Mouse (Mus musculus) fat pad, adult 2 months (tissue): ENCODE results near the gene Lce1m.
"Not testable (repeated sequence)": the region's sequence is repeated elsewhere in the genome, so short reads cannot be mapped to it uniquely, and the experiment has no call there.

Source experiments
- DNase-seq: peaks from one replicate; pipeline ENCODE4 v3.0.0-alpha.2; 2011; ENCODE audit warnings: low read depth, low spot score; ENCODE audit errors: extremely low read depth

Gene Lce1m

DNA sequence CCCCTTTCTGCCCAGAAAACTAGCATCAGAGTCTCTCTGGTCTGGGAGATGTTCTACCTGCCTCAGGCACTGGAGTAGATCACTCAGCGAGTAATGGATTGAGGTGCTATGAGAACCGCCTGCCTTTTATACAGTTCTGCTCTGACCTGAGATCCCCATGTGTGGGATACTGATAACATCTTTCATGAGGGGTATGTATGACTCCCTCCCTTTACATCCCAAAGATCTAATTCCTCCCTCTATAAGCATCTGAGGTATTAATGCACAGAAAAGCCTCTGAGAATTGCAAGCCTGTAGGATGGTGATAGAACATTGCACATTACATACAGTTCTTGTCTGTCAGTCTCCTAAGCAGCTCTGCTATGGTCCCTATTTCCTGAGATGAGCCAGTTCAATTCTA is at the start of gene Lce1m:
Gene Lce1m, minus strand, starts transcription at position 101 of the 400 bp plus-strand sequence.
- DNase-seq: no peak

DNA sequence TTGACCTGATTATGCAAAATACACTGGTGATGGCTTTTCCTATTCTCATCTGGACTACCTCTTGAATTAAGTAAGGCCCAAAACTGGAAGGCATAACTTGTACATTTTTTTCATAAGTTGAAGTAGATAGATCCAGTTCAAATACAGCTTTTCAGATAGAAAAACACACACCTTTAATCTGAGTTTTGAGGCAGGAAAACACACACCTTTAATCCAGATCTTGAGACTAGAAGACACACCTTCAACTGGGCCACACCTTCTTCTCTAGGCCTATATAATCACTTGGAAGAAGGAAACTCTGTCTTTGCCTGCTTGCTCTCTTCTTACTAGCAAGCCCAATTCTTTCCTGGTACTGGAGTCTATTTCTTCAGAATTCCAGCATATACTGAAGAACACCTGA is 49.7 kb upstream of the Lce1m start, which contains the start of gene Gm4858:
Gene Gm4858, plus strand, starts transcription at position 301 of the 400 bp plus-strand sequence.
- not testable (repeated sequence) for DNase-seq

DNA sequence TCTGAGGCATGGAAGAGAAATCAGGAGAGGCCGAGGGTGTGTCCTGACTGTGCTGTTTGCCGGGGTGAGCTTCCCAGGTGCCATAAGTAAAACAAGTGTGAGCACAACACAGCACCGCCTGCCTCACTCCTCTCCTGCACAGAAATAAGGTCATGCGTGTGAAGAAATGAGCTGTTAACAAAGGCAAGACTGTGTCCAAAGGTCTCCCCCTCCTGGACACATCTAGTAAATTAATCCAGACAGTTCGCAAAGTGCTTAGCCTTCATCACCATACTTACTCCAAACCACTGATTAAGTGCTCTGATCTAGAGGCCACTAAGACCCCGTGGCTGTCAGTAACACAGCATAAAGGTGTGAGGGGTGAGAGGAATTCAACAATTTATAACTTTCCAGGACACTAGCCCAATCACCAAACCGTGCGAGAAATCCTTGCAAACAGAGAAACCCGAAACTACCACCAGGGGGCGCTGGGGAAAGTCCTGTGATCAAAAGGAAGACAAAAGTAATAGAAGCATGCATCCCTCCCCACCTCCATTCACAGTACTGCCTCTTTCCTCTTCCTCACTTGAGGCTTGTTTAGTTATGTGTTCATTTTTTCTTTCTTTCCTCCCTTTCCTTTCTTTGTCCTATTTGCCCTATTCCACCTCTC is 34.1 kb upstream of the Lce1m start:
- no peak for DNase-seq

DNA sequence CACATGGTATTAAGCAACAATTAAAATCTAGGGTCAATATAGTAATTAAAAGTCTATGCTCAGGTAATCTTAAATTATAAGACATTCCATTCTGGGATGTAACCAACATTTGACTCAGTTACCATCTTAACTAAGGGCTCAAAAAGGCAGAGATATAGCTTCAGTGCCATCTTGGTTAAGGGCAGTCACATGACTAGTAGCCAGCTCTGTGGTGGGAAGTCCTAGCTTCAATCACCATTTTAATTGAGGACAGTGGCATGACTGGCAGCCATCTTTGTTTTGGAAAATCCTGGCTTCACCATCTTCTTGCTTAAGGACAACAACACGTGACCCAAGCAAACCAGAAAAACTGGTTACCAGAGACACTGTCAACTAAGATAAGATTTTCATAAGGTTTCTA is 31.3 kb upstream of the Lce1m start:
- no peak for DNase-seq

DNA sequence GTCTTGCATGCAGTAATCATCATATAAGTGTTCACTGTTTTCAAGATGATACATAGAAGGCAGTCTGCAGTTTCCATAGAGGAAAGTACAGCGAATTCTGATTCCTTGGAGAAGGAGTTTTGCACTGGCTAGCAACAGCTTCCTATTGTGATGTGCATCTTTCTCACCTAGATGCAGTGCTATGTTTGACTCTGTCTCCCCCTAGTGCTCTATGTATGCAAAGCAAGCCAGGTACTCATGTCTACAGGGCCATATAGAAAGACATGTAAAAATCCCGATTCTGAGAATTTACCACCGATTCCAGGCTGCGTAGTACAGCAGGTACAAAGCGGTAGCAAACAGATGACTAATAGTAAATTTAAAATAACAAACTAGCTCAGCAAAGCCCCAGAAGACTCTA is 12.6 kb upstream of the Lce1m start:
- no peak for DNase-seq

DNA sequence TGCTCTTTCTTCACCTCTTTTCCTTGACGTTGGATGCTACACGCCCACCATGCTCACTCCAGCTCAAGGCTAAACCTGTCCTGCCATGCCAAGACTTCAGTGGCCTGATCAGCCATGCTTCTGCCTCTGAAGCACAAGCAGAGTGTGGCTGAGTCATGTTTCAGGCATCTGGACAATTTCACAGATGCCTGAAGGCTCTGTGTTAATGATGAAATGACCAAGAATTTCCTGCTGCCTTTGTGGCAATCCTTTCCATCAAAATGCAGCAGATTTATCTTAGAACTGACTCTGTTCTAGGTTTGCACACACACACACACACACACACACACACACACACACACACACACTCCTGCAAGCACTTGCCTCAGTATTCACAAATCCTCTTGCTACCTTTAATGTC is 6.6 kb upstream of the Lce1m start:
- DNase-seq: no peak

DNA sequence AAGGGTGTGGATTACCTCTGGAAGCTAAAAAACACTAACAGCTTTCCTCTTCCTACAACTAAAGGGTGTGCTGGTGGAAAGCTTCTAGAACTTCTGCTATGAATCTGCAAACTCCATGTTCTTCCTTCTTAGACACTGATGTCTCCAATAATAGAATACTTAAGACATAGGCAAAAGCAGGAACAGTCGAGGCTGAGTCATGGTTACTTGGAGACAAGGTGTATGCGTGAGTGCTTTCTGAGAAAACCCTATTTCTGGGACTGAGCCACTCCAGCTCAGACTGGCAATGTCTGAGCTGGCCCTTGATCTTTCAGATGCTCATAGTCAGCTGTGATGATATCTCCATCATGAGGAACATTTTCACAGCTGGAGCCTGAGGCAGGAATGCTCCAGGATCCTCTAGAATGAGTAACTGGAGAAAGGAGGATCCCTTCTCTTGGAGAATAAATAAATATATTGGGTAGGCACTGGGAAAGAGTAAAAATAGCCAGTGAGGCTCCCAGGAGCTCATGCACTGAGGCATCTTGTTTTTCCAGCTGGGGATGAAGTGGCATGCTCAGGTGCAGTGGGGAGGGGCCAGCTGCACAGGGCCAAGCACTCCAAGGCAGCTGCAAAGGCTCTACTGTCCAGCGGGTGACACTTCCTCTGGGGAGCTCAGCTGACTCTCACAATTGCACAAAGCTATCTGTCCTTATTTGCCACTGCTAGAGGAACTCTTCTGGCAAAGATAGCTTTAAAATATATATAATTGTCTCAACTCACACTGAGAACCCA is 4.7 kb upstream of the Lce1m start:
- no peak for DNase-seq

DNA sequence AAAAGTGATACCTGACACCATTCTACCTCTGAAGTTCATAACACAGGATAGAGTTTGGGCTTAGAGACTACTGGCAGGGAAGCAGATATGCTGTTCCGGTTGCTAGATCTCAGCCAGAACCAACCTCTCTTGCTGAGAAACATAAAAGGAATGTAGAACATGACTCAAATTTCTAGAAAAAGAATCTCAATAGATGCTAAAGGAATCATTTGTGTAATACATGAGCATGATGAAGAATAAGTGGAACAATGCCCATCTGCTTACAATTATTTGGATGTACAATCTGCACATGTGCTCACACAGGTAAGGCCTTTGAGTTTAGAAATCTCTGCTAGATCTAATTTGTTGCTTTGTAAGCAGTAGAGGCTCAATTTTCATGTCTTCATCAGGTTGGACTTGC is 2.3 kb upstream of the Lce1m start:
- no peak for DNase-seq

DNA sequence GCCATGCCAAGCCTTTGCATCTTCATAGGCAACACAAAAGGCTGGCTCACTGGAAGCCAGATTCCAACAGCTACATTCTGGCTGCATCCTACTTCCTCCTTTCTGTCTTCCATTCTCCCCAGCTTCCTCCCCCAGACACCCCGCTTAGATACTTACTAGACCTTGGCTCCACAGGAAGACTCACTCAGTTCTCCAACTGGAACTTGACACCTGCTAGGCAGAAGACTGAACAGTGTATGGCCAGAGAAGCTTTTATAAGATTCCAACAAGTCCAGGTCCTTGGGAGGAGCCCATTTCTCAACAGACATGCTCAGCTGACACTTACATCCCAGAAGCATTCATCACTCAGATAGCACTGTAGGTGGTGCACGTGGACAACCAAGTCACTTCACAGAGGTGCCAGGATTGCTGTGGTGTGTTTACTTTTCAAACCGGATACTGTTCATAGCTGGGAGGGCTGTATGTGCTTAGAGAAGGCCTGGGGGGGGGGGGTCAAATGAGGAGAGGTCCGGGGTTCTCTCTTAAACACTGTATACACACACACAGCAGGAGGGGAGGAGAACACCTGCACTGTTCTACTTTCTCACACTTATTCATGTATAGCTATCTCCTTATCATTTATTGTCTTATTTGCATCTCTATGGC is 3.3 kb downstream of the Lce1m start, which contains the start of gene Crct1:
Gene Crct1, minus strand, starts transcription at position 228 of the 645 bp plus-strand sequence.
- DNase-seq: no peak

DNA sequence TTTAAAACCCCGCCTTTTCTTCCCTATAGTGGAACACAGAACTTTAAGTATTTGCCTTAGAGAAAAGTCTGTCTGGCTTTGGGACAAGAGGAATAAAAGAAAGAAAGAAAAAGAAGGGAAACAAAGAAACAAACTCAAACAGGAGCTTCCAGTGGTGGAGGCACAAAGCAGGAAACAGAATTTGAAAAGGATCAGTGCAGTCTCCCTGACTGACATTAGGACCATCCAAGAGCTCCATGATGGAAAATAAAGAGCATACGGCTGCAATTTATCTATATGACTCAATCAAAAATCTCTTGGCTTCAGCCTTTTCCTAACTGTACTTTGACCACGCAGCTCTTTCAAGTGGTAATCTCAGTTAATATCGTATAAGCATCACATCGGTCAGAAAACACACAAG is 4.0 kb downstream of the Lce1m start:
- DNase-seq: no peak

DNA sequence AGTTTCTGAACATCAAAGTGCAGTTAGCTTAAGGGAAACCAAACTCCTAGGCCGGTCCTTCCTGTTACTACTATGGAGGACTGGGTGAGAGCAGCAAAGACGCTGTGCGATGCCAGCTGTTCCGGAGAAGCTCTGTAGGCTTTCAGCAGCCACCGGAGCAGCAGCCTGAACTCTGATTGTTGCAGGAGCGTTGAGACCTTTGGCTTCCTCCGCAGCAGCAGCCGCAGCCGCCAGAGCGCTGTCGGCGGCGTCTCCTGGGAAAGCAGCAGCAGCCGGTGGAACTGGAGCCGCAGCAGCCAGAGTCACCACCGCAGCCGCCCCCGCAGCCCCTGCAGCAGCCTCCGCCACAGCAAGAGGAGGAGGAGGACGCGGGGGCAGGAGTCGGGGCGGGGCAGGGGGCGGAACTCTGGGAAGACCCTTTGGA is 4.5 kb downstream of the Lce1m start:
- no peak for DNase-seq

DNA sequence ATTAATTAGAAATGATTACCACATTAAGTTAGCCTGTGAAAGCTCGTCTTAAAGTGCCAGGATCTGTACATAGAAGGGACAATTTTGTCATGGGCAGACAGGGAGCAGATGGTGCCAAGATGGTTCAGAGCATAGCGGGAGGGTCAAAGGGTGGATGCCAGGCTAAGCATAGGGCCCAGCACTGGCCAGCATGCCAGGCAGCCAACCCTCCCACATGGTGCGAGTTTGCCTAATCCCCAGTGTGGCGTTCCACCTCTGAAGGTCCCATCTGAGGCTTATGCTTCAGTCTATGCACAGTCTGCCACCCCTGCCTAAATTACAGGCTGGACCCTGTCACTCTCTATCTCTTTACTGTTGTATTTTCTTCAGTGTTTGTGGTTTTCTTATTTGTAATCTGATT is 16.0 kb downstream of the Lce1m start:
- DNase-seq: no peak

DNA sequence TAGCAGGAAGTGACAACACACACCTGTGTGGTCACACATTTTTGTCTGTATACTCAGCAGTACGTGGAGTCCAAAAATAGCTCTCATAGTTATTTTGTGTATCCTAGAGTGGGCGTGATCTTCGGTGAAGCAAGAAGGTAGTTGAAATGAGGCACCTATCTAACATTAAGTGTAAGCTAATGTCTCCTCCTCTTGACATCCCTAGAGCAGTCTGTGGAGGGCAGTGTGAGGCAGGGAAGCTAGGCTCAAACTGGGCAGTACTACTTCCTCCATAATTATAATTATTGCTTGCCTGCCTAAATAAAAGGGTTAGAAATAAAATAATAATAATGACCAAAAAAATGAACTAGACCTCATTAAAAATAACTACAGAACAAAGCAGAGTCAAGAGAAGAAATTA is 18.2 kb downstream of the Lce1m start:
- no peak for DNase-seq

DNA sequence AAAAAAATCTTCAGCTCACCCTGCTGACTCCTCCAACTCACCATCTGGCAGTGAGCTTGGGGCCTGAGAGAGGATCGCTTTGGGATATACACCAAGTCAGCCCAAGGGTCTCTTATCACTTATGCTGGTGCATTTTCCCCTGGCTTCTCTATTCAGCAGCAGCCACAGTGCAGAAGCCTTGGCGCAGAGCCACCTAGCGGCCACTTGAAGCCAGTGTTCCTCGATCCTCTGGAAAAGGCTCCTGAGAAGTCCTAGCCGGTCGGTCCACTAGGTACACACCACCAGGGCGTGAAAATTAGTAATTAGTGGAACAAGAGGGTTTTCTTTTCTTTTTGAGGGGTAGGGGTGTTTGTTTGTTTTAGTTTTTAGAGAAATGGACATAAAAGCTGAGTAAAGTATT is 20.2 kb downstream of the Lce1m start:
- no peak for DNase-seq

DNA sequence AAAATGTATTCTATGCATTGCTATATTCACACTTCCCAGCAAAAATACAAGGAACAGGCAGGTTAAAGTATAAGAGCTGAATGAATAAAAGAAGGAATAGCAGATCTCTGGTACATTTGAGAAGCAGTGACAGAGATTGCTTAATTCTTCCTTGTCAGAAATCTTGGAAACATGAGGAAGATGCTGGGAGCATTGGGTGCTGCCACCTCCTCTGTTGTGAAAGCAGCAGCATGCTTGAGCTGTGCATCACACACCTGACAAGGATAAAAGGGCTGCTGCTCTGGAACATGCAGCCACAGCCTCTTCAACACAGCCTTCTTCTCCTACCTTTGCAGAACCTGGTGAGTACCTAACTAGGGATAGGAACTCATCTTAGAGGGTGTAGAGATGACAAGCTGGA is 26.9 kb downstream of the Lce1m start, which contains the start of gene Lce3f:
Gene Lce3f, plus strand, starts transcription at position 301 of the 400 bp plus-strand sequence.
- no peak for DNase-seq

DNA sequence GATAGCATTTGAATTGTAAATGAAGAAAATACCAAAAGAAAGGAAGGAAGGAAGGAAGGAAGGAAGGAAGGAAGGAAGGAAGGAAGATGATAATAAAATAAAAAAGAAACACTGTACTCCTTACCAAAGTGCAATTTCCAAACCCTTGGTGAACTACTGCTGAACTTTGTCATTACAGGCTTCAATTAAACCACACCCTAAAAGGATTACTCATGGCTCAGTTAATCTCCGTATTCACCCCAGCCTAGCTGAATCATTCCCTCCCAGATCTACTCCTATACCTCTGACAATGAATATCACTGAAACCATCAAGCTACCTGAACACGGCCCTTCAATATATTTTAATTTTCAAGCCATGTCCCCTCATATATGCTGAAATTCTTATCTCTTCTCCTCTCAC is 40.4 kb downstream of the Lce1m start:
- DNase-seq: no peak
